Comparison of ENCODE assay signal across 8 mouse cellular contexts in the genomic region with DNA sequence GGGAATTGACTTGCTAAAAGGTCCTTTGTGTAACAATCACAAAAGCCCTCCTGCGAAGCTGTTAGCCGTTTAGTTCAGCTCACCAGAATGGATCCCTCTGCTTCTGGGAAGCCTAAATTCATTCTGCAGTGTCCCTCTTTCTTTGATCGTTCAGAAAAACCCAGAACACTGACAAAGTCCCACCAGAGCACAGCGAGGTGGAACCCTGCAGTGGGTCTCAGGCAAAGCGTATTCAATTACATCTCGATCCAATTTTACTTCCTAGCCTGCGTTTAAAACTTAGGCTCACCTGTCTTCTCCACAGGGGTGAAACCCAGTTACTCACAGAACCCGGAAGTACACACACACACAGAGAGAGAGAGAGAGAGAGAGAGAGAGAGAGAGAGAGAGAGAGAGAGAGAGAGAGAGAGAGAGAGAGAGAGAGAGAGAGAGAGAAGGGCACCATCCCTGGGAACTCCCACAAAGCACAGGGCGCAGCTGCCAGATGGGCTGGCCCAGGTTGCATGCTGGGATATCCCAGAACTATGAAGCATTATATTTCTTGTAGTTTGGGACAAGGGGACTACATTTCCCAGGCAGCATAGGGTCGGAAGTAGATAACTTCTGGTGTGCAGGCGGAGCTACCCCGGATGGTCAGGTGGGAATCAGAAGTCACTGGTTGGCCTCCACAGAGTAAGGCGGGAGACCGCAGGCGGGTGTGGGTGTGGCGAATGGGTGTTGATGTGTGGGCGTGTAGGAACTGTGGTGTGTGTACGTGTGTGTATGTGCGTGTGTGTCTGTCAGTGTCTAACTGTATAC. TPM values are rescaled to one million over a fixed set of nuclear protein-coding genes. Genes with fewer than 3 reads are reported as not detected.
A peak's percentile ranks its signal among the peaks of the same experiment; 100 is the strongest.
DNase-seq lines count a peak whose midpoint lies in the region; ATAC-seq and TF ChIP-seq lines count a peak whose summit lies in the region.

A gene (plus strand): TSS at position 526 of the 798 bp plus-strand sequence.

- WGBS in heart, embryonic 12.5 days: 2% methylated on average over 19 of the region's 19 CpGs
- WGBS in kidney, postnatal 0 days: under 1% methylated on average over 19 of the region's 19 CpGs
- under 1% methylated on average over 19 of the region's 19 CpGs for WGBS in liver, embryonic 11.5 days
- WGBS in stomach, embryonic 14.5 days: 1% methylated on average over 19 of the region's 19 CpGs

- peak within 1 kb of the TSS; percentile 60 for H3K4me3 ChIP-seq in heart, embryonic 12.5 days
- peak within 1 kb of the TSS; percentile 42 for H3K4me3 ChIP-seq in kidney, postnatal 0 days (replicated peaks; ENCODE audit: low read depth, low read length)
- peak within 1 kb of the TSS; percentile 60 for H3K4me3 ChIP-seq in liver, embryonic 11.5 days (ENCODE audit: low read depth, low read length)
- H3K4me3 ChIP-seq in stomach, embryonic 14.5 days (ENCODE audit: low read depth, low read length): peak within 1 kb of the TSS; percentile 48

- peaks cover 7% of the 10 kb centered on the region for H3K27me3 ChIP-seq in heart, embryonic 12.5 days (replicated peaks)
- H3K27me3 ChIP-seq in kidney, postnatal 0 days (ENCODE audit: insufficient read depth, low read length): no peaks in the 10 kb centered on the region
- no peaks in the 10 kb centered on the region for H3K27me3 ChIP-seq in liver, embryonic 11.5 days (replicated peaks; ENCODE audit: control insufficient read depth, insufficient read depth, low read length)
- no peaks in the 10 kb centered on the region for H3K27me3 ChIP-seq in stomach, embryonic 14.5 days (ENCODE audit: control insufficient read depth, insufficient read depth, low read length)

- no peaks in the 10 kb centered on the region for H3K9me3 ChIP-seq in heart, embryonic 12.5 days (replicated peaks)
- no peaks in the 10 kb centered on the region for H3K9me3 ChIP-seq in kidney, postnatal 0 days (replicated peaks; ENCODE audit: low read length)
- H3K9me3 ChIP-seq in liver, embryonic 11.5 days (ENCODE audit: control insufficient read depth, low read length): no peaks in the 10 kb centered on the region
- H3K9me3 ChIP-seq in stomach, embryonic 14.5 days (ENCODE audit: control insufficient read depth, low read depth, low read length): no peaks in the 10 kb centered on the region

- H3K4me1 ChIP-seq in heart, embryonic 12.5 days (replicated peaks): peaks cover 4% of the 10 kb centered on the region; the same call in 1 of the 2 replicates
- no peaks in the 10 kb centered on the region for H3K4me1 ChIP-seq in kidney, postnatal 0 days (replicated peaks; ENCODE audit: insufficient read depth, low read length)
- H3K4me1 ChIP-seq in liver, embryonic 11.5 days (replicated peaks; ENCODE audit: control insufficient read depth, insufficient read depth, low read length): peaks cover 4% of the 10 kb centered on the region; the same call in 1 of the 2 replicates
- H3K4me1 ChIP-seq in stomach, embryonic 14.5 days (ENCODE audit: control insufficient read depth, insufficient read depth, low read length): no peaks in the 10 kb centered on the region; the same call in 1 of the 2 replicates

- H3K27ac ChIP-seq in heart, embryonic 12.5 days (ENCODE audit: poor library complexity, severe bottlenecking): peak within 1 kb of the TSS; percentile 63
- peak within 1 kb of the TSS; percentile 79 for H3K27ac ChIP-seq in kidney, postnatal 0 days
- H3K27ac ChIP-seq in liver, embryonic 11.5 days (ENCODE audit: low read depth, low read length): peak within 1 kb of the TSS; percentile 48; the same call in 1 of the 2 replicates
- H3K27ac ChIP-seq in stomach, embryonic 14.5 days (ENCODE audit: low read length): peak within 1 kb of the TSS; percentile 82

- peak; percentile 98 for ATAC-seq in erythroid progenitor cell, adult 5-6 weeks (replicated peaks; ENCODE audit: low FRiP score, poor library complexity, severe bottlenecking)
- ATAC-seq in heart, embryonic 12.5 days (ENCODE audit: insufficient number of reproducible peaks, low FRiP score): peak; percentile 99
- peak; percentile 98 for ATAC-seq in kidney, postnatal 0 days (replicated peaks; ENCODE audit: low FRiP score, low read depth)
- ATAC-seq in liver, embryonic 11.5 days (replicated peaks; ENCODE audit: low FRiP score): peak; percentile 99
- peak; percentile 99 for ATAC-seq in stomach, embryonic 14.5 days (ENCODE audit: insufficient number of reproducible peaks, insufficient read depth, low FRiP score, low read depth)

- peak within 1 kb of the TSS; percentile 86 for H3K4me2 ChIP-seq in heart, embryonic 12.5 days
- peak within 1 kb of the TSS; percentile 84 for H3K4me2 ChIP-seq in kidney, postnatal 0 days (ENCODE audit: low read length)
- peak within 1 kb of the TSS; percentile 92 for H3K4me2 ChIP-seq in liver, embryonic 11.5 days
- H3K4me2 ChIP-seq in stomach, embryonic 14.5 days (replicated peaks; ENCODE audit: low read depth, low read length): peak within 1 kb of the TSS; percentile 69

- H3K9ac ChIP-seq in heart, embryonic 12.5 days: peak within 1 kb of the TSS; percentile 71
- H3K9ac ChIP-seq in kidney, postnatal 0 days (ENCODE audit: low read depth, low read length): peak within 1 kb of the TSS; percentile 62
- H3K9ac ChIP-seq in liver, embryonic 11.5 days (ENCODE audit: low read depth, low read length): peak within 1 kb of the TSS; percentile 83
- H3K9ac ChIP-seq in stomach, embryonic 14.5 days (replicated peaks; ENCODE audit: low read depth, low read length): peak within 1 kb of the TSS; percentile 48

- no peaks in the 10 kb centered on the region for H3K36me3 ChIP-seq in heart, embryonic 12.5 days
- no peaks in the 10 kb centered on the region for H3K36me3 ChIP-seq in kidney, postnatal 0 days (ENCODE audit: insufficient read depth, low read length)
- no peaks in the 10 kb centered on the region for H3K36me3 ChIP-seq in liver, embryonic 11.5 days (ENCODE audit: control insufficient read depth, insufficient read depth, low read length)
- no peaks in the 10 kb centered on the region for H3K36me3 ChIP-seq in stomach, embryonic 14.5 days (ENCODE audit: control insufficient read depth, insufficient read depth, low read length)

- peak; percentile 98 for DNase-seq in CD4-positive helper T cell, adult 2 months (ENCODE audit: low read depth, low spot score)
- peak; percentile 95 for DNase-seq in brain, embryonic 18.5 days (ENCODE audit: low read depth, low spot score)
- DNase-seq in kidney, postnatal 0 days (ENCODE audit: low spot score): peak; percentile 99
- DNase-seq in liver, embryonic 11.5 days (ENCODE audit: low spot score): peak; percentile 89
- peak; percentile 96 for DNase-seq in naive thymus-derived CD4-positive, alpha-beta T cell, adult 2 months (ENCODE audit: low read depth)

- TF ChIP-seq CTCF in kidney, postnatal 0 days (IDR thresholded peaks at IDR 0.05; ENCODE audit: low read depth): no peak

RNA-seq across cellular contexts. Expression of the gene that starts here (rescaled TPM):
- total RNA-seq in erythroid progenitor cell, adult 5-6 weeks (2015; ENCODE audit: low replicate concordance): not detected in 2 replicates
- total RNA-seq in erythroid progenitor cell, adult 5-6 weeks (2017; ENCODE audit: low replicate concordance): 1.7 TPM in 1 of 2 replicates, not detected in the other
- polyA plus RNA-seq in heart, embryonic 12.5 days (2016; fragmentation: Nextera tagmentation; extraction: Ambion mirVana): 1.7 and 2.8 TPM in 2 replicates
- polyA plus RNA-seq in kidney, postnatal 0 days (2015; fragmentation: Nextera tagmentation; extraction: Ambion mirVana): 2.9 and 3.2 TPM in 2 replicates
- polyA plus RNA-seq in liver, embryonic 11.5 days (2014; fragmentation: Nextera tagmentation; extraction: Ambion mirVana): 1.6 and 3.0 TPM in 2 replicates
- polyA plus RNA-seq in stomach, embryonic 14.5 days (2014; fragmentation: Nextera tagmentation; extraction: Ambion mirVana): 2.9 and 3.3 TPM in 2 replicates

Comparison
In these comparisons a context has a peak if more than half of its experiments do, and no peak if none do; other contexts are left out.
1. Peak in every context shown above with its lines: DNase-seq, ATAC-seq, H3K4me3 ChIP-seq and H3K27ac ChIP-seq.